Mouse (Mus musculus) ES-Bruce4 (cell line): ENCODE measurements at regions not wholly inside any gene's neighbourhood (a gene's known extent, or its start where the extent isn't known, plus 50 kb on each side); places are given as distances from the start of the nearest gene placed in this dataset.

Source experiments
- CTCF ChIP-seq: IDR thresholded peaks from one replicate; pipeline ENCODE4 v1.8.1; 2011; ENCODE audit warnings: low read depth, low read length
- EP300 ChIP-seq: IDR thresholded peaks from 2 replicates; pipeline ENCODE4 v1.6.1; 2011; ENCODE audit warnings: low read depth, low read length; ENCODE audit not compliant: insufficient read depth
- POLR2A ChIP-seq: IDR thresholded peaks from one replicate; pipeline ENCODE4 v1.8.1; 2011; ENCODE audit warnings: low read length; ENCODE audit not compliant: insufficient read depth

DNA sequence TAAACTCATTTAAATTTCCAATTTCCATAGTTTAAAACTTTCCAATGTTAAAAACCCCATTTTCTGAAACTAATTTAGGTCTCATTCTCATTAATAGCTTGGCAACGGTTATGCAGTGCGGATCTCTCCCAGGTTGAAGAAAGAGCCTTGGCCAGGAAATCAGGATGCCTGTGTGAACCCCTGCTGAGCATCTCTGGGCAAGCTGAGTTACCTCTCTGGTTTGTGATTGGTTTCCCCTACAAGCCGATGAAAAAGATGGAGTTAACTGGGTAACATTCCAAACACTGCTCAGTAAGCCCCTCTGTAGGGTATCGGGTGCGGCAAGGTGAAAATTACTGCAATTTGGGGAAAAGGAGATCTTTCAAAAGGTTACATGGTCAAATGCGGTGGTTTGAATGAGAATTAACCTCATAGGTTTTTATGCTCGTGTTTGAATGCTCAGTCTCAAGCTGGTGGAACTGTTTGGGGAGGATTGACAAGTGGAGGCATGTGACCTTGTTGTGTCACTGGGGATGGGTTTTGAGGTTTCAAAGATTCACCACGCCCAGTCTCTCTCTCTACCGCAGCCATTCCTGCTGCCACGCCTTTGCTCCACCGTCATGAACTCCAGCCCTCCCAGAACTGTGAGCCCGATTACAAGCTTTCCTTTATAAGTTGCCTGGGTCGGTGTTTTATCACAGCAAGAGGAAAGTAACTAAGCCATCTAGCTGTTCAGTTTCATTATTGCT lies 164.6 kb upstream of the Tle3 start:
- TF ChIP-seq CTCF: no peak
- TF ChIP-seq POLR2A: no peak
- TF ChIP-seq EP300: no peak
